Mouse (Mus musculus): ENCODE measurements around the gene Bcap31.

Gene Bcap31

DNA sequence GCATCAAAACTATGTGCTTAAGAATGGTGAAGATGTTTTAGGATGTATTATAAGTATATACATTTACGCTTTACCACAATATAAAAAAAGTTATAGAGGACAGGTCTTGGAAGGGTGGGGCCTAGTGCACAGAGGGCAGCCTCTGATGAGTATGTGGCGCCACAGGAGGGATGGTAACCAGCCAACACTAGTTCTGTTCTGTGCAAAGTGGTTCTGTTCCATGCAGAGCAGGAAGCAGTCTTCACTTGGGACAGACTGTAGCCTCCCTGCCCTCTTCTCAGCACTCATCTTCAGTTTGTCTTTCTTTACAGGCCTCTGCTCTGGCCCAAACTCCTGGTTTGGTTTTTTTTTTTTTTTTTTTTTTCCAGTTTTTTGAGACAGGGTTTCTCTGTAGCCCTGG lies 31.8 kb downstream of the Bcap31 start:
- no peak for DNase-seq (ENCODE audit: extremely low read depth, low read depth)

DNA sequence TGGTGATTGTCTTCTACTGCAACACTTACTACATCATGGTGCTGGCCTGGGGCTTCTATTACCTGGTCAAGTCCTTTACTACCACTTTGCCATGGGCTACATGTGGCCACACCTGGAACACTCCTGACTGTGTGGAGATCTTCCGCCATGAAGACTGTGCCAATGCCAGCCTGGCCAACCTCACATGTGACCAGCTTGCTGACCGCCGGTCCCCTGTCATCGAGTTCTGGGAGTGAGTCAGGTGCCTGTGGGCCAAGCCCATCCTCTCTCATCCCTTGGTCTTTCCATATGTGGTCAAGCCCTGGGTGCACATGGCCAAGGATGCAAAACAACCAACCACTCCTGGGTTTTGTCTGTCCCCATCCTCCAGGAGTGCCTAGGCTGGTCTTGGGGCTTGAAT lies 39.3 kb downstream of the Bcap31 start:
- DNase-seq (ENCODE audit: extremely low read depth, low read depth): no peak

DNA sequence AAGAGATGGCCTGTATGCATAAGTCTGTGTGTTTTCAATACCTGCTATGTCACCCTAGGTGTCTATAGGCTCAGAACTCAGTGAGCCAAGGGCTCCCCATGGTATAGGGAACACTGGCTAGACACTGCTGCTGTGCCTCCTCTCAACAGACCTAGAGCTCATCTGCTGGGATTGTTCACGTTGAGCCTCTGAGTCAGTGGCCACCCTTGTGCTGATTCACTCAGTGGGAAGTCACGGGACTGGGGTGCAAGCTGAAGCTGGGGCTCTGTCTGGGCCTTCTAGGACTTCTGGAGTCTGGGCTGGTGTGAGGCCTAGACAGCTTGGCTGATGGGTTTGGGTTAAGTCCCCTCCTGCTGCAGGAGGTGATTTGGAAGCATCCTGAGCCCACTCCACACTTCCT lies 40.7 kb downstream of the Bcap31 start:
- DNase-seq (ENCODE audit: extremely low read depth, low read depth): no peak

DNA sequence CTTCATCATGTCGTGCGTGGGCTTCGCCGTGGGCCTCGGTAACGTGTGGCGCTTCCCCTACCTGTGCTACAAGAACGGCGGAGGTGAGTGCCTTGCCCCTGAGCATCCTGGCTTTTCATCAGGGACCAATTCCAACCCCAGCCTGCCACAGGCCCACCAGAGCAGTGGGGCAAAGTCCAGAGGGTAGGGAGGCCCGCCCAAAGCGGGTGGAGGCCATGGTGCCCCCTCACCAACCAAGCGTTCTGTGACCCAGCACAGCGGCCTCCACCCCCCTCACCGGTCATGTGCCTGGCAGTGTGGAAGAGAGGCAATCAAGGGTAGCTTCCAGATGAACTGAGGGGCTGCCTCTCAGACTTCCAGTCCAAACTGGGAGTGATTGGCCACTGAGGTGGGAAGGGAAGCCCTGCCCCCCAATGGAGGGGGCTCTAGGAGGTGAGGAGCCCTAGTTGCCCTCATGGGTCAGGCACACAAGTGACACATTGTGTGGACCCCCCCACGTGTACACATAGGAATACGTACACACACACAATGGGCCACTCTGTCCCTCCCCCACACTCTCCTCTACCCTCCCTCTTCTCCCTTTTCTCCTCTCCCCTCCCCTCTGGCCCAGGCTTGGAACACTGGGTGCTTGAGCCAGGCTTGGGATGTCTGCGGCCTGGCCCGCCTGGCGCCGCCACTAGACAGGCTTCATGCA lies 41.9 kb downstream of the Bcap31 start:
- no peak for DNase-seq (ENCODE audit: extremely low read depth, low read depth)

DNA sequence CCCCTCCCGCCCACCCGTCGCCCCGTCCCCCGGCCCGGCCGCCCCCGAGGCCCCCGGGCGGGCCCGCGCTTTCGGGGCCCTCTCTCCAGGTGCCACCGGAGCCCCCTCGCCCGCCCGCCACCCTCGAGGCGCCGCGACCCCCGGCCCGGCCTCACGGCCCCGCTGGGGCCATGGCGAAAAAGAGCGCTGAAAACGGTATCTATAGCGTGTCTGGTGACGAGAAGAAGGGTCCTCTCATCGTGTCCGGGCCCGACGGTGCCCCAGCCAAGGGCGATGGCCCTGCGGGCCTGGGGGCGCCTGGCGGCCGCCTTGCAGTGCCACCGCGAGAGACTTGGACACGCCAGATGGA lies 42.4 kb downstream of the Bcap31 start:
- no peak for DNase-seq (ENCODE audit: extremely low read depth, low read depth)

DNA sequence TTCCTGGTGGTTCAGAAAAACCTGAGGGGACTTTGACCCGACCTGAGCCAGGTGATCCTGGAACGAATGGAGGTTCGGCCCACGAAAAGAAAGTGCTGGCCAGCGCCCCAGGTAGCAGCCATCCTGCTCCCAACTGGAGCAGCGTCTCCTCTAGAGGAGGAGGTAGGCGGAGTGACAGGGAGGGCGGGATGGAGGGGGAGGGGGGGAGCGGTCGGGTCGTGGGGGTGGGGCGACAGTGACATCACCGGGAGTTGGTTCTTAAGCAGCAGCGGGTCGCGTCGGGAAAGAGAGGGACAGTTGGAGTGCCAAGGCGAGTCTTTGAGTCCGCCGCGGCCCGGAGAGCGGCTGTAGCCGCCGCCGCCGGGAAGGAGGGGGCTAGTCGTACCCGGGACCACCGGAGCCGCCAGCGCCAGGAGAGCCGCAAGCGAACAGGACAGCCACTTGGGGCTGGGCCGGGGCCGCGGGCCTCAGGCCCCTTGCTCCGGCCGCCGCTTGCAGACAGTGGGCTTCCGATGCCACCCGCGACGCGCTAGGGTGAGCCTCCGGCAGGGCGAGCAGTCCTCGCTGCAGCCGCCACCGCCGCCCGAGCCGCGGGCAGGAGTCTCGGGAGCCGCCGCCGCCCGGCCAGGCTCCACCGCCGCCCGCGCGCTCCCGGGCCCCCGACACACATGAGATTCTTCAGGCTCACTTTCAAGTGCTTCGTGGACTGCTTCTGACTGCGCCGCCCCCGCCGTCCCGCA lies 42.9 kb downstream of the Bcap31 start, which contains the start of gene Slc6a8:
Slc6a8 (plus strand) TSS at position 272 of the 740 bp plus-strand sequence.
- DNase-seq (ENCODE audit: extremely low read depth, low read depth): peak; percentile 30

DNA sequence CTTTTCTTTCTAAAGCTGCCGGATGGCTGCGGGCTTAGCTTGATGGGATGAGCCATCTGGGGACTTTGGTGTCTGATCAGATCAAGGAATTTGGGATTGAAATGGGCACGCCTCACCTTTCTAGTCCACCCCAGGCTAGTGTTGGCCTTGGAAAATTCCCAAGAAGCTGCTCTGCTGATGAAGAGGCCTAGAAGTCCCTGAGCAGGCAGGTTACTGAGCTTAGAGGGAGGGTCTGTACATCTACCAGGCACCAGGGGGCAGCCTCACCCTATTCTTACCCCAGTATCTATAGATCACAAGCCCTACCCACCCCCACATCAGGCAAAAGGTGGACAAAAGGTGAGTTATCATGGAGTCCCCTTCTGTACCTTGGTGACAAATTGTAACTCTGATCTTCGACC lies 43.9 kb downstream of the Bcap31 start:
- DNase-seq (ENCODE audit: extremely low read depth, low read depth): peak; percentile 45

DNA sequence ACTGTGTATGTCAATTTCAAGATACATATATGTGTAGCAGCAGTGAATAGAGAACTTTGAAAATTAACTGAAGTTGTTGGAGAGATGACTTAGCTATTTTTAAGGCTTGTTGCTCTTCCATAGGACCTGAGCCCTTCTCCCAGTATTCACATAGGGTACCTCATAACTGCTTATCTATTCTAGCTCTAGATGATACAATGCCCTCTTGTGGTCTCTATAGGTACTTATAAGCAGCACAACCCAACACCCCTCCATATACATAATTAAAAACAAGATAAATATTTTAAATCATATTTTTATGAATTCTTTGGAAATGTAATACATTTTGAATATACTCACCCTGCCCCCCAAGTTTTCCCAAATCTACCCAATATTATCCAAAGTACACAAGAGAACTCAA lies 52.8 kb downstream of the Bcap31 start:
- peak; percentile 40 for DNase-seq (ENCODE audit: extremely low read depth, low read depth)

DNA sequence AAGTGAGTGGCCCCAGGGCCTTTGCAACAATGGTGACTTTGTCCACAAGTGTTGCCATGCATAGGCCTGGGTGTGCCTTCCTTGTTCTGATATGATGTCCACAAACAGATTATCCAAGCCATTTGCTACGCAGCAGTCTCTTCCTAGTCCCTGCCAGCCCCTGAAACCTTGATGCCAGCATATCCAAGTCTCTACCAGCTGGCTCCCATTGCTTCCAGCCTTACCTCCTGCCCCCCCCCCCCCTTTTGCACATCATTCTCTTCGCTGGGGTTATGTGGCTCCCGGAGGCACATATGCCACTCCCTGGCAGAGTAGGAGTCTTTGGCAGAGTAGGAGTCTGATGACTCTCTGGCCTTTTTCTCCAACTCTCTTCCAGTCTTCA lies 55.7 kb downstream of the Bcap31 start:
- DNase-seq (ENCODE audit: extremely low read depth, low read depth): no peak

DNA sequence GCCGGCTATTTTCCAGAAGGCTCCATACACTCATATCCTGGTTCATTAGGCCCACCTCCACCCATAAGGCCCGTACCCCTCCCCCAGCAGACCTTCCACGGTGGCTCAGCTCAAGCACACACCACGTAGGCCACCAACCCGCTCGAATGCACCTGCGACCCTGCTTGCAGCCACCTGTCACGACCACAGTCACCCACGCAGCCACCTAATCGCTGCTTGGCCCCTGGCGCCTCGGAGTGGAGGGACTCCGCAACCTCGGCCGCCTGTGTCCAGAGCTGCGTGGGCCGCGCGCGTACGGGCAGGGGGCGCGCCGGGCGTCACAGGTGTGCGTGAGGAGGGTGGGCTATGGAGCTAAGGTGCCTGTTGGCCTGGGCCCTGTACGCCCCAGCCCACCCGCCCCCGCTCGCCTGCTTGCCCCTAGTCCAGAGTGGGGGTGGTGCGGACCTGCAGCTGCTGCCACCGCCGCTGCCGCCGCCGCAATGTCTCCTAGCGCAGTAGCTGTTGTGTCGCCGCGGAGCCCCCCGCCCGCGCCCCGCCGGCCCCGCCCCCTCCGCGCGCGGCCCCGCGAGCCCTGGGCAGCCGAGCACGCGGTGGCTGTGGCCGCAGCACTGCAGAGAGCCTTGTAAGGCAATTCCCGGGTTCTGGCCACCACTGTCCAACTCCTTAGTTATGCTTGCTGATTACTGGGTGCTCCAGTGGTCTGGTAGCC lies 56.2 kb downstream of the Bcap31 start, which contains the start of gene Pnck:
Pnck (minus strand) TSS at position 543 of the 709 bp plus-strand sequence.
- no peak for DNase-seq (ENCODE audit: extremely low read depth, low read depth)

DNA sequence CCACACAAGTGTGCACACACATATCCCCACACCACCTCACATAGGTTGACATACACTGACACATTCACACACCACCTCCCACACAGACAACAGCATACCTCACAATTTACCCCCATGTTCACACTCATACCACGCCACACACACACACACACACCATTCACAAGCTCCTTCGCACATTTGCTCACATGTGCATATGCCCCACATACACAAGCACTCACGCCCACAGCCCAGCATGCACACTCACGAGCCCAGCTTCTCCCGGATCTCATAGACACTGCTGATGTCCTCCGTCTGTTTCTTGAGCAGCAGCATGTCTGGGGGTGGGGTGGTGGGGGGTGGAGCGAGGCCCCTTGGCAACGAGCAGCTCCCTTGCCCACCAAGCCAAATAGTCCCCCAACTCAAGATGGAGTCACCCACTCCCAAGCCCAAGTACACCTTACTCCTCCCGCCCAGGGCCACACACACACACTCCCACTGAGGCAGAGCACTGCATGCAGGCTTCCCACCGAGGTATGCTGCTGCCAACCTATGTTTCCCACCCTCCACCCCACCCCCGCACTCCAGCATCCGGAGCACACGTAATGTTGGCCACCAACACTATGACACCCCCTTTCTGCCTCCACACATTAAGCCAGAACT lies 56.9 kb downstream of the Bcap31 start:
- DNase-seq (ENCODE audit: extremely low read depth, low read depth): no peak

DNA sequence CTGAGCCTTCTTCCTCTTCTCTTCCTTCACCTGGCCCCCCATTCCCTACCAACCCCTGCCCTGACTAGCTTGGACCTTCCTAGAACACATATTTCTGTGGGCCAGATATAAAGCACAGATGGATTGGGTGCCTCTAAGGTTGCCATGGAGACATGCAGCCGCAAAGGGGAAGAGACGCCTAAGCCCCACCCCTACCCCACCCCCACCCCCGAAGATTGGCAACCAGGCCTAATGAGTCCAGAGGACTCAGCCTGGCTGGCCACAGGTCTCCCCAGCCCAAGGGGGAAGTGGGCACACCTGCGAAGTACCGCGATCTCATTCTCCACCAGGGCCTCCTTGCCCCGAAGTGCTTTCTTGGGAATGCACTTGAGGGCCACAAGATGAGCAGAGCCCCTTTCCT lies 57.6 kb downstream of the Bcap31 start:
- peak; percentile 18 for DNase-seq (ENCODE audit: extremely low read depth, low read depth)

DNA sequence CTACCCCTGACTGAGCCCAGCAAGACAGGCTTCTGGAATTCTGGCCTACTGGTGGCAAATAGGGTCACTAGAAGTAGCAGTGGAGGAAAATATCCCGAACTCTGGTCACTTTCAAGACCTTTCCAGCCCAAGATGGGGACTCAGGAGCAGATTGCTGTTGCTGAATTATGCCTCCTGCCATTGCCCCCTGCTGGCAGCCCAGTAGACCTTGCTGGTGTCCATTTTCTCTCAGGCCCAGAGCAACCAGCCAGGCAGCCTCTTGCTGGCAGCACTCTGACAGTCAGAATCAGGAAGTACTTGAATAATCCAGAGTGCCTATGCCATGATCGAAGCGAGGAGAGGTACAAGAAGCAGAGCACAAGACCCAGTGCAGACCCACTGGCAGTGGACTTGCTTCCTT lies 60.4 kb downstream of the Bcap31 start:
- DNase-seq (ENCODE audit: extremely low read depth, low read depth): peak; percentile 68

DNA sequence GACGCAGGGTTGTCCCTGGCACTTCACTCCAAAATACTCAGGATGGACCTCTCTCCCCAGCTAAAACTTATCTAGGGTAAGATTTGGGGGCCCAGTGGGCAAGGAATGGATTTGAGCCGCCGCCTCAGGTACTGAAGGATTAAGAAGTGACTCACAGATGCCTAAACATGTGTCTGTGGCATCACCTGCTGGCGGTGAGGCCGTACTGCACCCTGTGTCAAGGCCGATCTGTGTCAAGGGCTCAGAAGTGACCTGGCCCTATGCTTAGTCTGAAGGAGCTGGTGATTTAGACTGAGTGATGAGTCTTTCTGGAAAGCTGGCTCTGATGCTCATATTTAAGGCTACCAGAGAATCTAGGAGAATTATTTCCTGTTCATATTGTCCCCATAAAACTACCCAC lies 61.8 kb downstream of the Bcap31 start:
- DNase-seq (ENCODE audit: extremely low read depth, low read depth): peak; percentile 63

DNA sequence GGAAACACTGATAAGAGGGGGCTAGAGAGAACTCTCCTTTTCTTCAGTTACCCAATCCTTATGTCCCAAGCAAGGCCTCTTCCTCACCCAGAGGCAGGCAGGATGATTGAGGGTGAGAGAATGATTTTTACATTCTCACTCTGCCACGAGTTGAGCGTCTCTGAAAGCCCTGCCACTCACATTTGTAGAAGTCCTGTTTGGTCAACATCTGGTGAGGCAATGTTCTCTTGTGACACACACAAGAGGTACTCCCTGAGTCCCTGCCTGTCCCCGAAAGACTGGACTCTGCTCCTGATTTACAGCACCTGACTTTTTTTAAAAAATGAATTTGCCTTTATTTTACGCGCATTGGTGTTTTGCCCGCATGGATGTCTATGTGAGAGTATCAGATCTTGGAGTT lies 62.6 kb downstream of the Bcap31 start:
- DNase-seq (ENCODE audit: extremely low read depth, low read depth): no peak

DNA sequence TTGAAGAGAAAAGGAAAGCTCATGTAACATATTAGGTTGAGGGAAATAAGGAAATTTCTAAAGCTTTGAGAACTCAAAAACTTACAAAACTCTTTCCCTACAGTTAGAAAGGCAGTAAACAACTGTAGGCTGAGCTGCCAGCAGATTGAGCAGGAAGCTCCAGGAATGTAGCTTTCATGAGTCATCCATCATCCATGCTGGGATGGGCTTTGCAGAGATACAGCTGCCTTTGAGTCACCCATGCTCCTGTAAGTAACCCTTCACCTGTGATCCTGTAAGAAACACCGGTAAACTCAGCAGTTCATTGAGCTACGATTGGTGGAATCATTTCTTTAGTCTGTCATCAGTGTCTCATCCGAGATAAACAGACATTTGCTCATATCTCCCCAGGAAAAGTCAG lies 65.1 kb downstream of the Bcap31 start:
- DNase-seq (ENCODE audit: extremely low read depth, low read depth): no peak

DNA sequence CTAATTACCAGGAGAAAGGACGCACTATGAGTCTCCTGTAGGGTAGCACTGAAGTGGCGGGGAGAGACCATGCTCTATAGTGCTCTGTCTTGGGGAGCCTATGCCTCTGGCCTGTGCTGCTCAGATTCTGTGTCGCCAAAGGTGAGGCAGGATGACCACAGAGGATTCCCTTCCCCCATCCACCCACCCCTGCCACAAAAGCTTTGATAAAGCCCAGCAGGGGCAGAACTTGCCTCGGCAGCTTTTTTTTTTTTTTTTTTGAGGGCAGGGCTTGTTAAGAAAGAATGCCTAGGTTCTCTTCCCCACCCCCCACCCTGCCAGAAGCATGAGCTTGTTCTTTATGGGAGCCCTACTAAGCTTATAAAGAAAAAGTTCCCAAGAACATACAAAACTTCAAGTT lies 70.9 kb downstream of the Bcap31 start:
- DNase-seq (ENCODE audit: extremely low read depth, low read depth): no peak

DNA sequence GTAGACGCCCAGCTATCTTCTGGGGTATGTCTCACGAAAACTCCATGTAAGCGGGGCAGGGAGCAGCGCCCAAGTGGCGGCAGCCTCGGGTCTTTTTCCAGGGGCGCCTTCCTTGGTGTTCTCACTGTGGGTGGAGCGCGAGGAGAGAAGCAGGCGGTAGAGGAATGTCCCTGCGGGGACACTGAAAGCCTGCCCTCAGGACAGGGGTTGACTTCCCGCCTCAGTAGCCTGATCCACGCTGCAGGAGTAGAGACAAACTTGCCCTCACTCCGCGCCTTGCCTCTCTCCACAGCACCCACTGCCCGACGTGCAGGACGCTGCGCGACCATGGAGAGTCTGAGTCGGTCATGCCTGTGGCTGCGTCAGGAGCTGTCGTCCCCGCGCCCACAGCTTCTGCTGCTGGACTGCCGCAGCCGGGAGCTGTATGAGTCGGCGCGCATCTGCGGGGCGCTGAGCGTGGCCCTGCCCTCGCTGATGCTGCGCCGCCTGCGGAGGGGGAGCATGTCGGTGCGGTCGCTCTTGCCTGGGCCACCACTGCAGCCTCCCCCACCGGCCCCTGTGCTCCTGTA lies 76.0 kb downstream of the Bcap31 start:
- DNase-seq (ENCODE audit: extremely low read depth, low read depth): no peak

DNA sequence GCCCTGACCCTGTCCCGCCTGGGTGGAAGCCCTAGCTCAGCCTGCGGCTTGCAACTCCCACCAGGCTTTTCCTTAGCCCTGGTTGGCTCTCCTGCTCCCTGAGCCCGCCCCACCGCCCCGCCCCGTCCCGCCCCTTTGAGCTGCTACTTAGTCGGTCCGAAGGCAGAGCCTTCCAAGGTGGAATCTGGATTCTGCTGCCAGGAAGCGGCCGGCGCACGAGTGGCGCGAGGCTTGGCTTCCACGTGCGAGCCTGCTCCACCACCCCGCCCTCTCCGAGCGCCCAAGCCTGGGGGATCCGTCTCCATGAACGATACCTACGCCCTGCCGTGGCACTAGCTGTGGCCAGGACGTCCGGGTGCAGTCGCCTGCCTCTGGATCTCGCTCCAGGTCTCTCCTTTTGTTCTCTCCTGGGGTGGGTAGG lies 76.7 kb downstream of the Bcap31 start, which contains the start of gene Dusp9:
Dusp9 (plus strand) TSS at position 165 of the 421 bp plus-strand sequence.
- peak; percentile 53 for DNase-seq (ENCODE audit: extremely low read depth, low read depth)

DNA sequence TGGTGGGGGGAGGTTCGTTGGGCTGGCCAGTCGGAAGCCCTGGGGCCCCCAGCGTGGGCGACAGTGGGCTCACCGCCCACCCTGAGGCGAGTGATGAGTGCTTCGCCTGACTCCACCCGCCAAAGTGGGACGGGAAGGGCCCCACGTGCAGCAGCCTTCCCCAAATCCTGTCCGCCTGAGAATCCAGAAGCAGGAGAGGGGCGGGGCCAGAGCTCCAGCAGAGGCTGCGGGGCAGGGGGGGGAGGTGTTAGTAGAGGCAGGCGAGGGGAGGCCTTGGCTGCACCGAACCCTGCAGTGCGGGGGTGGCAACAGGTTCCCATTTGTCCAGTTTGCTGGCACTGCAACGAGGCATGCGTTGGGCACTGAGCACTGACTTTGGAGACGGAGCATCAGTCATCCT lies 78.6 kb downstream of the Bcap31 start:
- no peak for DNase-seq (ENCODE audit: extremely low read depth, low read depth)
